Mouse (Mus musculus) olfactory bulb, adult 2 months (tissue): ENCODE measurements around the gene Map2k7.

ENCODE experiments used
- CTCF ChIP-seq: fragments of 200-500 bp; IDR thresholded peaks from 2 replicates; pipeline ENCODE4 v1.5.1; 2012; ENCODE audit warnings: low read depth, mild to moderate bottlenecking, low read length, moderate library complexity; ENCODE audit not compliant: insufficient read depth
- POLR2A ChIP-seq: fragments of 200-500 bp; IDR thresholded peaks from 2 replicates; pipeline ENCODE4 v1.6.1; 2012; ENCODE audit warnings: mild to moderate bottlenecking, low read depth, low read length, moderate library complexity; ENCODE audit not compliant: insufficient read depth

- no peak for TF ChIP-seq POLR2A
- TF ChIP-seq CTCF, result no peak
These were observed 9.5 kb downstream of the Map2k7 start, which contains the start of gene Tgfbr3l for GRCm38 (mm10) chr8:4247951-4248540.
